ENCODE assay signal across 23 mouse cellular contexts in genomic region chr3:142238260-142239046, GRCm38 (mm10).
DNase-seq lines count a peak whose midpoint lies in the region; ATAC-seq and TF ChIP-seq lines count a peak whose summit lies in the region.
"Had no signal": no experiment of that assay in that cellular context is flagged by ENCODE, and none has a peak within 500 bp of the region (broad histone marks: within the 10 kb centered on the region; RNA-seq: fewer than 3 reads in every experiment).

No protein-coding gene starts in this region.

- no peaks in the 10 kb centered on the region for H3K9me3 ChIP-seq in forebrain, postnatal 0 days (ENCODE audit: low read length)
- H3K9me3 ChIP-seq in limb, embryonic 13.5 days: no peaks in the 10 kb centered on the region
- H3K9me3 ChIP-seq in hindbrain, embryonic 12.5 days (replicated peaks): no peaks in the 10 kb centered on the region
- H3K9me3 ChIP-seq: hindbrain, embryonic 10.5 days; liver, embryonic 12.5 days had no signal

- H3K27ac ChIP-seq in forebrain, postnatal 0 days (ENCODE audit: low read depth, low read length): no peak overlapping the region
- peak overlapping the region; percentile 0; the same call in 1 of the 2 replicates for H3K27ac ChIP-seq in limb, embryonic 13.5 days
- H3K27ac ChIP-seq in hindbrain, embryonic 12.5 days: no peak overlapping the region
- H3K27ac ChIP-seq: hindbrain, embryonic 10.5 days; hindbrain, postnatal 0 days; liver, embryonic 12.5 days had no signal

- no peaks in the 10 kb centered on the region for H3K36me3 ChIP-seq in forebrain, postnatal 0 days (ENCODE audit: insufficient read depth)
- H3K36me3 ChIP-seq in limb, embryonic 13.5 days: no peaks in the 10 kb centered on the region
- no peaks in the 10 kb centered on the region for H3K36me3 ChIP-seq in hindbrain, embryonic 12.5 days
- H3K36me3 ChIP-seq: hindbrain, embryonic 10.5 days had no signal

- H3K4me3 ChIP-seq in forebrain, postnatal 0 days (ENCODE audit: low read depth, low read length): no peak overlapping the region
- H3K4me3 ChIP-seq in limb, embryonic 13.5 days: no peak overlapping the region
- H3K4me3 ChIP-seq in hindbrain, embryonic 12.5 days: no peak overlapping the region
- H3K4me3 ChIP-seq: hindbrain, embryonic 10.5 days; liver, embryonic 12.5 days had no signal

- H3K9ac ChIP-seq in forebrain, postnatal 0 days: no peak overlapping the region
- H3K9ac ChIP-seq in limb, embryonic 13.5 days: no peak overlapping the region
- H3K9ac ChIP-seq in hindbrain, embryonic 12.5 days: no peak overlapping the region
- H3K9ac ChIP-seq: liver, embryonic 12.5 days had no signal

- H3K4me2 ChIP-seq in forebrain, postnatal 0 days (ENCODE audit: low read depth): no peak overlapping the region
- H3K4me2 ChIP-seq in limb, embryonic 13.5 days (replicated peaks): no peak overlapping the region
- H3K4me2 ChIP-seq in hindbrain, embryonic 12.5 days (replicated peaks): no peak overlapping the region
- H3K4me2 ChIP-seq: heart, embryonic 11.5 days; liver, embryonic 12.5 days; midbrain, embryonic 11.5 days had no signal

- no peaks in the 10 kb centered on the region for H3K4me1 ChIP-seq in forebrain, postnatal 0 days (ENCODE audit: insufficient read depth)
- H3K4me1 ChIP-seq in limb, embryonic 13.5 days: peaks cover 45% of the 10 kb centered on the region
- no peaks in the 10 kb centered on the region for H3K4me1 ChIP-seq in hindbrain, embryonic 12.5 days
- H3K4me1 ChIP-seq: hindbrain, embryonic 10.5 days; liver, embryonic 12.5 days had no signal

- H3K27me3 ChIP-seq in forebrain, postnatal 0 days (ENCODE audit: insufficient read depth, low read length): no peaks in the 10 kb centered on the region
- H3K27me3 ChIP-seq in limb, embryonic 13.5 days: peaks cover 42% of the 10 kb centered on the region
- H3K27me3 ChIP-seq in hindbrain, embryonic 12.5 days: no peaks in the 10 kb centered on the region
- H3K27me3 ChIP-seq: liver, embryonic 12.5 days had no signal

- 30% methylated on average over 10 of the region's 10 CpGs for WGBS in forebrain, postnatal 0 days
- WGBS in limb, embryonic 13.5 days: 13% methylated on average over 10 of the region's 10 CpGs
- WGBS in hindbrain, embryonic 12.5 days: 80% methylated on average over 10 of the region's 10 CpGs

- DNase-seq in embryo, embryonic 11 days: peak; percentile 29
- DNase-seq in embryo, embryonic 9.5 days (ENCODE audit: extremely low spot score): no peak
- DNase-seq in MN1 (ENCODE audit: low spot score): peak; percentile 8
- no peak for DNase-seq in forebrain, postnatal 0 days
- no peak for DNase-seq in yolk sac, embryonic 10.5 days (ENCODE audit: low spot score)
- DNase-seq: adrenal gland, postnatal 25 days; cerebellum, adult 11-12 months; cerebellum, postnatal 10 days; gastrocnemius, postnatal 14 days; heart, adult 11 months; kidney, adult 11 months; kidney, postnatal 14 days; lung, adult 18-20 months; lung, postnatal 10 days; right cerebral cortex, adult 18-20 months had no signal

- no peak for TF ChIP-seq CTCF in forebrain, postnatal 0 days (IDR thresholded peaks at IDR 0.05; ENCODE audit: low read depth)

- ATAC-seq in forebrain, postnatal 0 days: peak; percentile 23; the same call in 1 of the 2 replicates
- peak; percentile 78 for ATAC-seq in limb, embryonic 13.5 days (ENCODE audit: low FRiP score, low read depth)
- no peak for ATAC-seq in cerebellum, adult (ENCODE audit: insufficient number of reproducible peaks, low FRiP score, low TSS enrichment)
- ATAC-seq in hindbrain, embryonic 12.5 days (ENCODE audit: low FRiP score): no peak
- ATAC-seq: hindbrain, postnatal 0 days; liver, embryonic 12.5 days had no signal

Comparison
In these comparisons a context has a peak if more than half of its experiments do, and no peak if none do; other contexts are left out.
1. DNase-seq: peak in embryo, embryonic 11 days (single experiment) and MN1 (single experiment); none in embryo, embryonic 9.5 days (single experiment), forebrain, postnatal 0 days (single experiment) and yolk sac, embryonic 10.5 days (single experiment).
2. ATAC-seq: peak in forebrain, postnatal 0 days (single experiment) and limb, embryonic 13.5 days (single experiment); none in cerebellum, adult (single experiment) and hindbrain, embryonic 12.5 days (single experiment).